7 mouse cellular contexts compared by ENCODE assay signal in the genomic region with DNA sequence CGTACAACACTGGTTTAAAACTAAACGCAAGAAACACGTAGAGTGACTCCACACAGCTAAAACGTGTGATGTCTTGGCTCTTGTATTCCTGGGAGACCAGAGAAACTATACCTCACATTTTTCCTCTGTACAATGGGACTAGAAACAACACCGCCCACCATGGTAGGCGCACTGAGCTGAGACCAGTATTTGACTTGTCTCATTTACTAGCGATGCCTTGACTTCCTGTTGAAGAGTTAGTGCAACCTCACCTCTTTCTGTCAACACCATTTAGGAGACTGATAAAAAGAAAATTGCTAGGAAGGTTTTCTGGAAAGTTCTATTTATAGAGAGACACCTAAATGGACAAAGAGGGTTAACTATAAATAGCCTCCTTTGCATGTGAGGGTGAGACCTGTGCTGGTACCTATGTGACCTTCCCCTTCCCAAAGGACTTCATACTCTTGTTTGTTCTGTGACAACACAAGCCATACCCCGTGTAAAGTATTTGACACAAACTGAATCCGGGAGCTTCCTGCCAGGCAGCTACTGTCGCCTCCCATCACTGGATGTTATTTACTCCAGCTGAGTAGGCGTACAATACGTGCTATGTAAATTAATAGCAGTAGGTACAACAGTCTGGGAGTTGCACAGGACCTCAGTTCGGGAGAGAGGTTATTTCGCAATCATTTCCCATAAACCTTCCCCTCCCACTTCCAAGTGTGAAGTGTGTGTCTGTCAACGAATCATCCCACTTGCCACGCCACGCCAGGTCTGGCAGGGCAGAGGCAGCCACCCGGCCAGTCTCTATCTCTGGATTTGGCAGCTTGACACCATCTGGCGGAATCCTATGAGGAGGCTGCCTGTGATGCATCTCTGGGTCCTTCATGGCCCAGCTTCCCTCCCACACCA.
DNase-seq lines count a peak whose midpoint lies in the region; ATAC-seq and TF ChIP-seq lines count a peak whose summit lies in the region.

No protein-coding gene starts in this region.

- peaks cover 16% of the 10 kb centered on the region for H3K4me1 ChIP-seq in liver, adult 2 months (ENCODE audit: control insufficient read depth, insufficient read depth, low read length)
- H3K4me1 ChIP-seq in heart, embryonic 15.5 days (replicated peaks): peaks cover 21% of the 10 kb centered on the region

- no peaks in the 10 kb centered on the region for H3K9me3 ChIP-seq in heart, embryonic 15.5 days (replicated peaks)

- TF ChIP-seq CTCF in liver, adult 2 months (IDR thresholded peaks at IDR 0.05; ENCODE audit: low read depth, low read length): no peak

- no peak overlapping the region for H3K9ac ChIP-seq in liver, adult 2 months (ENCODE audit: low read depth, low read length)
- no peak overlapping the region for H3K9ac ChIP-seq in heart, embryonic 15.5 days

- H3K27ac ChIP-seq in liver, adult 2 months (replicated peaks; ENCODE audit: insufficient read depth, low read depth, low read length): no peak overlapping the region
- H3K27ac ChIP-seq in heart, embryonic 15.5 days: peak overlapping the region; percentile 67

- peak overlapping the region; percentile 37 for H3K4me2 ChIP-seq in heart, embryonic 15.5 days

- H3K27me3 ChIP-seq in liver, adult 2 months (ENCODE audit: control insufficient read depth, insufficient read depth, low read length): no peaks in the 10 kb centered on the region
- no peaks in the 10 kb centered on the region for H3K27me3 ChIP-seq in heart, embryonic 15.5 days

- no peaks in the 10 kb centered on the region for H3K36me3 ChIP-seq in liver, adult 2 months (ENCODE audit: control insufficient read depth, insufficient read depth, low read length)
- H3K36me3 ChIP-seq in heart, embryonic 15.5 days: no peaks in the 10 kb centered on the region

- TF ChIP-seq POLR2A in liver, adult 2 months (IDR thresholded peaks at IDR 0.05; ENCODE audit: extremely low read depth, insufficient read depth, low read length): no peak

- no peaks in the 10 kb centered on the region for H3K79me2 ChIP-seq in liver, adult 2 months (ENCODE audit: control insufficient read depth, insufficient read depth, low read length)

- 41% methylated on average over 19 of the region's 19 CpGs for whole genome bisulfite sequencing in liver, adult 2 months
- WGBS in heart, embryonic 15.5 days: 31% methylated on average over 19 of the region's 19 CpGs

- DNase-seq in liver, adult 2 months (ENCODE audit: extremely low read depth, low read depth, low spot score): peak; percentile 82
- DNase-seq in liver: no peak
- DNase-seq in fat pad, adult 2 months (ENCODE audit: extremely low read depth, low read depth, low spot score): peak; percentile 18
- DNase-seq in lung, postnatal 25 days (ENCODE audit: low spot score): peak; percentile 46
- DNase-seq in adrenal gland, adult 8-10 months: no peak
- no peak for DNase-seq in T-cell, adult 2 months (ENCODE audit: low spot score)

- no peak overlapping the region for H3K4me3 ChIP-seq in liver, adult 2 months (ENCODE audit: insufficient read depth, low read depth, low read length)
- no peak overlapping the region for H3K4me3 ChIP-seq in heart, embryonic 15.5 days

- peak; percentile 56; the same call in 1 of the 2 replicates for ATAC-seq in heart, embryonic 15.5 days (replicated peaks; ENCODE audit: insufficient number of reproducible peaks, insufficient read depth, low FRiP score, low read depth)

Comparison
In these comparisons a context has a peak if more than half of its experiments do, and no peak if none do; other contexts are left out.
1. DNase-seq: peak in liver, adult 2 months (single experiment), fat pad, adult 2 months (single experiment) and lung, postnatal 25 days (single experiment); none in liver (single experiment), adrenal gland, adult 8-10 months (single experiment) and T-cell, adult 2 months (single experiment).